Mouse (Mus musculus) midbrain, embryonic 11.5 days (tissue): ENCODE measurements around the gene Zfp771. TPM values are rescaled to one million over a fixed set of nuclear protein-coding genes. Genes with fewer than 3 reads are reported as not detected.

ENCODE experiments used
- polyA plus RNA-seq: library from polyadenylated mRNA; unstranded; fragments of >200 nt; fragmentation: Nextera tagmentation; extraction: Ambion mirVana; gene quantifications from 2 replicates; pipeline ENCODE4 v1.2.1, GENCODE M21; 2014

Zfp771 gene
- polyA plus RNA-seq, 1 experiment from 2014 or later = 49.3 TPM

Other genes starting within 250 kb of the Zfp771 start
- gene Mvp, start 229.7 kb upstream of the Zfp771 start, polyA plus RNA-seq = 2.8 and 3.0 TPM in 2 replicates
- gene Pagr1b, start 227.8 kb upstream of the Zfp771 start, polyA plus RNA-seq = not detected in 2 replicates
- 59.0 and 70.6 TPM in 2 replicates for gene Pagr1a, start 226.9 kb upstream of the Zfp771 start, polyA plus RNA-seq
- 58.8 and 68.8 TPM in 2 replicates for gene Gm42742, start 223.2 kb upstream of the Zfp771 start, polyA plus RNA-seq
- gene Prrt2, start 223.1 kb upstream of the Zfp771 start, polyA plus RNA-seq = 2.6 and 4.0 TPM in 2 replicates
- 64.3 and 80.7 TPM in 2 replicates for gene Maz, start 217.2 kb upstream of the Zfp771 start, polyA plus RNA-seq
- gene Kif22, start 201.8 kb upstream of the Zfp771 start, polyA plus RNA-seq = 178 and 195 TPM in 2 replicates
- not detected in 2 replicates for gene Zg16, start 156.9 kb upstream of the Zfp771 start, polyA plus RNA-seq
- 1.3 and 1.7 TPM in 2 replicates for gene AI467606, start 152.9 kb upstream of the Zfp771 start, polyA plus RNA-seq
- 5.7 and 6.2 TPM in 2 replicates for gene Qprt, start 122.0 kb upstream of the Zfp771 start, polyA plus RNA-seq
- gene Spn, start 106.5 kb upstream of the Zfp771 start, polyA plus RNA-seq = 0.19 TPM in 1 of 2 replicates, not detected in the other
- gene Cd2bp2, start 48.2 kb upstream of the Zfp771 start, polyA plus RNA-seq = 85.3 and 88.0 TPM in 2 replicates
- 16.9 and 19.3 TPM in 2 replicates for gene Tbc1d10b, start 35.8 kb upstream of the Zfp771 start, polyA plus RNA-seq
- 11.7 and 13.2 TPM in 2 replicates for gene Mylpf, start 35.4 kb upstream of the Zfp771 start, polyA plus RNA-seq
- 30.3 and 32.4 TPM in 2 replicates for gene Zfp553, start 11.2 kb upstream of the Zfp771 start, polyA plus RNA-seq
- 24.6 and 29.8 TPM in 2 replicates for gene Sept1, start 11.1 kb upstream of the Zfp771 start, polyA plus RNA-seq
- 235 and 254 TPM in 2 replicates for gene Dctpp1, start 16.4 kb downstream of the Zfp771 start, polyA plus RNA-seq
- 79.0 and 84.5 TPM in 2 replicates for gene Sephs2, start 29.8 kb downstream of the Zfp771 start, polyA plus RNA-seq
- gene Itgal, start 52.0 kb downstream of the Zfp771 start, polyA plus RNA-seq = 0.63 and 0.69 TPM in 2 replicates
- gene Zfp768, start 101.3 kb downstream of the Zfp771 start, polyA plus RNA-seq = 5.8 and 7.5 TPM in 2 replicates
- gene Zfp747, start 131.8 kb downstream of the Zfp771 start, polyA plus RNA-seq = 6.4 and 6.5 TPM in 2 replicates
- gene 9130019O22Rik, start 142.9 kb downstream of the Zfp771 start, polyA plus RNA-seq = 6.1 and 6.5 TPM in 2 replicates
- gene E430018J23Rik, start 149.4 kb downstream of the Zfp771 start, polyA plus RNA-seq = 5.0 and 6.4 TPM in 2 replicates
- 6.8 and 7.1 TPM in 2 replicates for gene Zfp764, start 162.5 kb downstream of the Zfp771 start, polyA plus RNA-seq
- 32.7 and 34.5 TPM in 2 replicates for gene Zfp688, start 177.8 kb downstream of the Zfp771 start, polyA plus RNA-seq
- 12.6 and 15.0 TPM in 2 replicates for gene Zfp689, start 204.9 kb downstream of the Zfp771 start, polyA plus RNA-seq
- gene Prr14, start 215.3 kb downstream of the Zfp771 start, polyA plus RNA-seq = 70.3 and 72.4 TPM in 2 replicates
- gene Fbrs, start 234.9 kb downstream of the Zfp771 start, polyA plus RNA-seq = 9.8 and 10.7 TPM in 2 replicates